Mouse (Mus musculus) ovary, postnatal 10 days (tissue): ENCODE measurements at regions not wholly inside any gene's neighbourhood (a gene's known extent, or its start where the extent isn't known, plus 50 kb on each side); places are given as distances from the start of the nearest gene placed in this dataset.

Experiments used
- DNase-seq: peaks from one replicate; pipeline ENCODE4 v3.0.0; 2022; ENCODE audit warnings: low spot score

DNA sequence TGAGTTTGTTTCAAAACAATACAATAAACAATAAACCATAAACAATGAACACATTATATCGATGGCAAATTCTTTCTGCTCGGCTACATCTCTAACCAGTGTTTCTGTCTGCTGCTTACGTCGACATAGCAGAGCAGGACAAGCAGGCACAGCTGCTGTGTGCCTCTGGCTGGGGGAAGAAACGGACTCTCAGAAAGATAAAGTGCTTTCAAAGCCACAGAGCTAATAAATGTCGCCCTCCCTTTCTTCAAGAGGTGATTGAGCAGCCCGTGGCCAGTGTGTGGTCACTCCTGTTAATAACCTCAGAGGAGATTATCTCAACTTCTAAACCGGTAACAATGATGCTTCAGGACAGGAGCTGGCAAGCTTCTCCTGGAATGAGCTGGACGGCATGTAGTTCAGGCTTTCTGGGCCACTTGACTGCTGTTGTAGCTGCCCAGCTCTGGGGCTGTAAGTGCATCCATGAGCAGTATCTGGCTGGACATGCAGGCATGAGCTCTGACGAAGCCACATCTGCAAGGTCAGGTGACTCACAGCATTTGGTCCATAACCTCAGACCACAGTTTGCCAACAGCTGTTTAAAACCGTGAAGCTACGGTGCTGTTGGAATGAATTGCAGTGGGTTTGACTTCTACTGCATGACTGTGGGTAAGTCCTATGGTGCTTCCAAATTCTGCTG lies 55.6 kb downstream of the Evx1 start:
- no peak for DNase-seq

DNA sequence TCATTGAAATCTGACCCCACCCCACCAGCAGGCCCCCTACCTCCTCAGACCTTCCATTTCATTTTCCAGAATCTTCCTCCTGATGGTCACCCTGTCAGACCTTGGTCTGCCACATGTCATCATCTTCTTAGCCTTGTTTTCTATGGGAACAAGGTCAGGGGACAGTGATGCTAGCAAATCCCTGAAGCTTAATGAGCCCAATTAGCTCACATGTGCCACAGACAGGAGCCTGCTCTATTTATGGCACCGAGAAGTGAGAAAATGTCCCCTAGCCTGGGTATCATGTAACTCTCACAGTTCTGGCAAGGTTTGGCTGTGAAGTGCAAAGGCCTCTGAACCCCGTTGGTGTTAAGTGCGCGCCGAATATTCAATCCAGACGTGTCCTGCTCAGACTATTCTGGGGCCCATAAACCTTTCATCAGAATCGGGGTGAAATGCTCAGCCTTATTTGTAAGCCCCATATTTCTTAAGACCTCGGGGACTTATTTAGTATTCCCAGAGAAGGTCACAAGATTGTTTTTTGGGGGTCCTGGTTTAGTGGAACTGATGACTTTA lies 57.6 kb downstream of the Evx1 start:
- DNase-seq: no peak

DNA sequence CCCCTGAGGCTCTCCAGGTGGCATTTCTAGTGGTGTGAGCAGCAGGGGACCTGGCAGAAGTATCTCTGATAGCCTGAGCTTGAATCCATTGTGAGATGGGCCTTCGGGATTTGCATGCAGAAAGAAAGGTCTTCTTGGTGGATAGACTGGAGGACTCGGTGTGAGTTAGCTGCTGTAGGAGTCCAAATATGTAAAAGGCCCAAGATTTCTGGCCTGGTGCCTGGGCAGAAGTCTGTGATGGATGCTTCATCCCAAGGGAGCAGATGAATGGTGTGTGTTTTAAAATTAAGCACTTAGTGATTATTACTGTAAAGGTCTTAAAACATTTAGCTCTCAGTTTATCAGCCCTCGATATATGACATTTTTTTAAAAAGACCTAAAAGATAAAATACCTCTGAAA lies 65.8 kb downstream of the Evx1 start:
- DNase-seq: no peak

DNA sequence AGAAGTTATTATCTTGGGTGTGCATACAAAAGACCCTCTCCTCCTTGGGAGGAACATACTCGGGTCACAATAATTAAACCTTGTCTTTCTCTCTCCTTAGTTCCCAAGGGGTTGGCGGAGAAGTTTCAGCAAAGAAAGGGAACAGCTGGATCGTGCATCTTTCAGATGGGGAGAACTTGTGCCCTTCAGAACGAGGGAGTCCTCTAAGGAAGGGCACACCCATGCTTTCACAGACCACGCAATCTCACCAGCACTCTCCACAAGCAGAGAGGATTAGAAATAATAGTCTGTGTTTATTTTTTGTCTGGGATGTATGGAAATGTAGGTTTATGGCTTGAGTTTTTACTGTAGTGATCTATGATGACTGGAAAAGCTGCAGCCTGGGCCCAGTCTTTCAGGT lies 66.3 kb downstream of the Evx1 start:
- DNase-seq: no peak

DNA sequence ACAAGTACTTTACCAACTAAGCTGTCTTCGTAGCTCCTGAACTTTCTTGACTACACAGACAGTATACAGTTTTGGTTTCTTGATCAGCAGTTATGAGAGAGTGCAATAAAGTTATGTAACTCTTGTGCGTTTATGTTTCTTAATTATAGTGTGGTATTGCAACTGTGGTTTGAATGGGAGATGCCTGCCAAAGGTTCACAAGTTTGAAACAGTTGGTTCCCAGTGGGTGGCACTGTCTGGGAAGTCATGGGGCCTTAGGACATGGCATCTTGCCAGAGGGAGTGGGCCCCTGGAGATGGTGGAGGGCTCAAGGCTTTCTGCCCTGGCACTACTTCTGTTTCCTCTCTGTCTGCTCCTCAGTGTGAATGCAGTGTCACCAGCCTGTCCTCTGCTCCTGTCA lies 71.7 kb downstream of the Evx1 start:
- no peak for DNase-seq

DNA sequence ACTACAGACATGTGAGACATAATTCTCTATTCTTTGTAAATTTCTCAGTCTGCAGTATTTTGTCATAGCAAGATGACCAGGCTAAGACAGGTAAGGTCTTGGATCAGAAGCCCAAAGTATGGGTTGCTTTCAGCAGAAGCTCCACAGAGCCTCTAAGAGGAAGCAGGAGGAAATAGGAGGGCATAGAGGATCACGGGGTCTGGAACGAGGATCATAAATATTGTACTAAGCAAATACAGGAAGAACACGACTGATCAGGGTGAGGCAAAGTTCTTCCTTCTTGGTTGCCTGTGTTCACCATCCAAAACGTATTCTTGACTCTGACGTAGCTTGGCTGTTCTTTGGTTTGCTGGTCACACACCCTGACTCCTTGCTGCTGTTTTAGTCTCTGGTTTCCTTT lies 88.1 kb downstream of the Evx1 start:
- no peak for DNase-seq

DNA sequence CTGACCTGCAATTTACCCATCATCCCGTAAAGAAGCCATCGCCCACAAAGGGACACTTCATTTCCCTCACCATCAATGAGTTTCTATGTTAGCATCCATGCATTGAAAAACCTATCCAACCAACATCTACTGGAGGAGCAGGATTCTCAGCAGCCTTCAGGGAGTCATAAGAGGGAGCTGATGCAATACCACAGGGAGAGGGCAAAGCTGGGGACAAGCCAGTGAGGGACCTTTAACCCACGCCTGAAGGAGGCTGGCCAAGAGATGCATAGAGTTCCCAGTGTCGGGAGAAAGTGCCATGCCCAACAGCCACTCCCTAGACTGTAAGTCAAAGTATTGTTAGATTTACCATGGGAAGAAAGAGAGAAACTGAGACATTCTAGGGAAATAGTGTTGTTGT lies 96.7 kb downstream of the Evx1 start:
- no peak for DNase-seq

DNA sequence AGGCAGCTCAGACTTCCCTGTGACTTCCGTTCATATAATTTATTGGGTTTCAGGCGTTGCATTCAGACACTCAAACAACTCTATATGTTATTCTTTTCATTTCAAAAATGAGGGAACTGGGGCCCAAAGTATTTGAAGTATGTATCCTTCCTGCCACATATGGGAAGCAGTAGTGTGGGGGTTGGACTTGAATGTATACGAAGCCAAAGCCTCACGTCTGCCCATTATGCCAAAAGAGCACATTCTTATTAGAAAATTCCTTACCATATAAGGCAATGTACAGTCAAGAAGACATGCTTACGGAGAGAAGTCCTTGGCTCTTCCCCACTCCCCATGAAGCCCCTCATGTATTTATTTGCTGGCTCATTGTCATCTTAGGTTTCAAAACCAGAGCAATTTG lies 97.4 kb downstream of the Evx1 start:
- no peak for DNase-seq

DNA sequence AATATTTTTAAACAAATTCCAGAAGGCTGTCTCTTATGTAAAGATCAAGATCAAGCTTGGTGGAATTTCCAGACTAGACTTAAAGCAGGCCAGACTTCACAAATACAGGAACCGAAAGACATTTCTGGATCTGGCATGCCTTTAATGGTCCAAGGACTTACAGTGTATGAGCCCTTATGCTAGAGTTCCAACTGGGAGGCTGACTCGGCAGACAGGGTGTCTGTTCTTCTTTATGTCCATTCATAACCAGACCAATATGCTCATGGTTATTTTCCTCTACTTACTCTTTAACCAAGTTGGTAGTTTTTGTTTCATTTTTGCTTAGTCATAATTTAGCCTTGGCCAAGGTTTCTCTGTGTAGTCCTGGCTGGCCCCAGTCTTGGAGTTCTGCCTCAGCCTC lies 98.0 kb downstream of the Evx1 start:
- no peak for DNase-seq

DNA sequence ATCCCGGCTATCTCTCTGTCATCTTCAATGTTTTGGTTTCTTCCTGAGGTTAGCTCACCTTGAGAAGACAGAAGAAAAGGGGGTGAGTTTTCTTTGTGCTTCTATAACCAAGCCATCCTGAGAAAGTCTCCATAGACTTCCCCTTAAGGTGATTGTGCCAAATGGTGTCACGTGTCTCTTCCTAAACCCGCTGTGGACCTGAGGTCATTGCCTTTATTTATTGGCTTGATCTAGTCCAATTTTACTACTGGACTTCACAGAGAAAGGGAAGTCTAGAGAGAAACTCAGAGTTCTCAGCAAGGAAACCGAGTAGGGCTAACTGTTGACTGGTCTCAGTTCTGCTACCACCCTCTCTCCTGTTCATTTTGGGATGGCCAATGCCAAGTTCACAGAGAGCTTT lies 100.3 kb downstream of the Evx1 start:
- no peak for DNase-seq

DNA sequence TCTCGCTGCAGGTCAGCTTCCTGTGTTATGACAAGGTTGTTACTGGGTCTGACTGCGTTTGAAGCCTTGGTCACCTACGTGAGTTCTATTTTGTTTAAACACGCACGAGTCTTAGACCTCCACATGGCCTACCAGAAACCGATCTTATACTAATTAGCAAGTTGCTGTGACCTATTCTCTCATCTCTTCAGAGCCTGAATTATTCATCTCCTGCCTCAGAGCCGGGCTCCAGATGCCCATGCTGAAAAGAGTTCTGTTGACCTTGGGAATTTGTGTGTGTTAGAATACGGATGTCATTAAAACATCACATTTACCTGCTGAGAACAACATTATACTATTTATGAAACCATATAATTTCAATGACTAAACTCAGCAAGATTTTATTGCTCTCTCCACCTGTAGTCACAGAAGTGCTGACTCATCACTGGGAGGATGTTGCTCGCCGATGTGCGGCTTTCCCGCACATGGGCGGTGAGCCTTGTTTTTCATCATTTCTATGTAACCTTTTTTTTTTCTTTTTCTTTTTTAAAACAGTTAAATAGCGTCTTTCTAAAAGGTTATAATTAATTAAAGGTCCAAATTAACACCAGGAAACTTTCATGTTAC lies 102.1 kb downstream of the Evx1 start:
- no peak for DNase-seq

DNA sequence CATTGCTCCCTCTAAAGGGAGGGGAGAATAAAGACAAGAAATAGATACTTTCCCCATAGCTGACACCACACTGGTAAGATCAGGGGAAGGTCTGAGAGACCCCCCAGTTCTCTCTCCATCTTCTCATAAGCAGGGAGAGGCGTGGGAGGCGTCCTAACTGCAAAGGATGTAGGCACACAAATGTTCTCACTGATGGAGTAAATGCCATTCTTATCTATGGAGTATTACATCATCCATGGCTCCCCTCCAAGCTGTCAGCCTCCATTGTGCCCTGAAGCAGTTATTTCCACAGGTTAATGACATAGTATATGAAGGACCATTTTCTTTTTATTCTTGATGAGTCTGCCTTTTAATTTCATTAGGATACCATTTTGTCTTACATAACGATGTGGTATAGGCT lies 103.2 kb downstream of the Evx1 start:
- DNase-seq: no peak

DNA sequence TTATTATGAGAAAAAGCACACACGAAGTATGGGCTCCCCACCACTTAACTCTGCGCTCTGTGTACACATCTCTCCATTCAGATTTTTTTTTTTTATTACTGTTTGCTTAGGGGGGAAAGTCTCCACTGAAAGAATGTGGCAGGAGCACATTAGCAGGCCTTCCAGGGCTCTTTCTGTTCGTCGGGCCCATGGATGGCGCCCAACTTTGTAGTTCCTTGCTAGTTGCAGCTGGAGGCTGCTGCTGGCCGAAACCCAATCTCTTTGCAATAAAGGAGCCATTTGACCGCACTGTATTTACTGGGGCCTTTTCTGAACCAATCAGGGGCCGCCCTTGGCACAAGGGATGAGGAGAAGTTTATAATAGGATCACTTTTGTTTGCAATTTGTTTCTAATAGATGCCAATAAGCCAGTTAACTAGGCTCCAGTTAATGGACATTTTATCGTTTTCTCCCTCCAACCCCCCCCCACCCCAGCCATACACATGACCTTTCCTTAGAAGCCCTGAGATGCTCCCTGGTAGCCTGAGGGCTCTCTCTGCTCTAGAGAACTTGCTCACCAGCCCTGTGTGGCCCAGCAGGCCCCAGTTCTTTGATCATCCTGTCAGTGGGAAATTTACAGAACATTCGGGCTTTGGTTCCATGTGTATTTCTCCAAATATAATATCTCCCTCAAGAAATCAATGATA lies 104.3 kb downstream of the Evx1 start:
- no peak for DNase-seq

DNA sequence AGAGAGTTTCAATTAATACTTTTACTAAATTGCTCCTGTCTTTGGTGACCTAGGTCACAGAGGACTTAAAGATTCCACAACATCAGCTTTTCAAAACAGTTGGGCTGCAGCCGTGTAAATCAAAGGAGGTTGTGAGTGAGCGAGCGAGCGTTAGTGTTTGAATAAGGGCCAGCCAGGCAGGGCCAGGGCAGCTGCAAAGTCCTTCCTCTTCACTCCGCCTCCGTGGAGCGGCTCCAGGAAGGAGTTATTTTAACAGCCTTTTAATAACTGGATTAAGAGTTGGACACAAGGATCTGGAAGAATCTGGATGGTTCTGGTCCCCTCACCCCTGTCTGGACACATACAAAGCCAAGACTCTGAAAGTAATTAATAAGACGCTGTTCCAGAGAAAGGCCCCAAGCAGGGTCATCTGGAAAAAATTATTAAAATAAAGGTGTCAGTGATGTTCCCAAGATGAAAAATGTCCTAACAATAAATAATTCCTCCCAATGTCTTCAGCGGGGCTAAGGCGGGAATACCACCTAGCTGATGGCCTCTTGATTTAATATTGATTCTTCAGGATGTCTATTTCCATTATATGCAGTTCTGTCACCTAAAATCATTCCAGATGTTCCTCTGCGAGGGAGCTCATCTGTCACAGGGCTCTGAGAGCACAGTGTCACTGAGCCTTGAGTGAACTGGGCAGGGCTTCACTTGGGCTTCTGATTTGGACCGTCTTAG lies 105.3 kb downstream of the Evx1 start:
- DNase-seq: peak; percentile 24

DNA sequence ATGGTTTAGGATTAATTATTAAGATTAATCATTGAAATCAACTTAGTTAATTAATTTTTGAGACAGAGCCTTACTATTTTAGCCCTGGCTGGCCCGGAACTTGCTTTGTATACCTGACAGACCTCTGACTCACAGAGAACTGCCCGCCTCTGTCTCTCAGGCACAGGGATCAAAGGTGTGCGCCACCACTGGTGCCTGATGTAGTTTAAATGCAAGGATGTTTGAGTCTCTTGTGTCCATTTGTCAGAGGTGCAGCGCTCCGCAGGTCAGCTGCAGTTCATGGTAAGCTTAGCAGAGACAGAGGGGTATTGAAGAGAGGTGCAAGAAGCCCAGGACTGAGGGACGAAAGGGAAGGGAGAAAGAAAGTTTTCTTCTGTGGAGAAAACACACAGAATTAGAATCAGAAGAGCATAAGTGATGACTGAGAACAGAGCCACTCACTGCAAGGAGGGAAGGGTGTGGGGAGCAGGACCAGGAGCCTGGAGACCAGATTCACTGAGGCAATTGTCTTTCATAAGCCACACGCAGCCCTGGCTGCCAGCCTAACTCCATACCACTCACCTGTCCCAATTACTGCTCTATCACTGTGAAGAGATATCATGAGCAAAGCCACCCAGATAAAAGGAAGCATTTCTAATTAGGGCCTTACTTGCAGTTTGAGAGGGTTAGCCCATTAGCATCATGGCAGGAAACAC lies 107.1 kb downstream of the Evx1 start:
- no peak for DNase-seq

DNA sequence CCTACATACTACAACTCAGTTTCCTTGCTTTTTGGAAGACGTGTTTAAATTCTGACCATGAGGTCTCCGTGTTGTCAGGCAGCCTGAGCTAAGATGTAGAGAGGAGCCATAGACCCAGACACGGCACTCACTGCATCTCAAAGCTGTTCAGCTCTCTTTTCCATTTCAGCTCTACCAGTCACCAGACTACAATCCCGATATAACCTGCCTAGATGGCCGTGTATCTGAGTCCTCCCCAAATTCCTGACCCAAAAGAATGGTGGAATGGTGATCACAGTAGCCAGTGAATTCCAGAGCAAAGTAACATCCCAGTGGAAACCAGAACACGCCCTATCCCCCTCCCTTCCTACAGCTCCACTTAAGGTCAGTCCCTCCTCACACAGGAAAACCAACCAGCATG lies 108.5 kb downstream of the Evx1 start:
- DNase-seq: no peak

DNA sequence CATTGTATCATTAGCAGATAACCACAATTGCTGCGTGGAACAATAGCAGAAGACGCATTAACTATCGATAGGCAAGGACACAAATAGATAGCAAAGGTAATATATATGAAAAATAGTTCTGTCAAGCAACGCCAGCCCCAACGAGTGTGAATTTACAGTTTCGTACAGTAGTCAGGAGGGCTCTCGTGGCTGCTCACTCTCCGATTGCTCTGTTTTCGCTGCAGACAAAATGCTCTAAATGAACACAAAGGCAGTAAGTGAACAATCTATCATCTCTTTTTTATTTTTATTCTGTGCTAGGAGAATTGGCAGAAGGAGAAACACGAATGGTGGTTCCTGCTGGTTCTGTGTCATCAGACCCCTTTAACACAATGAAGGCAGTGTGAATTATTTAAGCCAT lies 109.4 kb downstream of the Evx1 start:
- DNase-seq: no peak

DNA sequence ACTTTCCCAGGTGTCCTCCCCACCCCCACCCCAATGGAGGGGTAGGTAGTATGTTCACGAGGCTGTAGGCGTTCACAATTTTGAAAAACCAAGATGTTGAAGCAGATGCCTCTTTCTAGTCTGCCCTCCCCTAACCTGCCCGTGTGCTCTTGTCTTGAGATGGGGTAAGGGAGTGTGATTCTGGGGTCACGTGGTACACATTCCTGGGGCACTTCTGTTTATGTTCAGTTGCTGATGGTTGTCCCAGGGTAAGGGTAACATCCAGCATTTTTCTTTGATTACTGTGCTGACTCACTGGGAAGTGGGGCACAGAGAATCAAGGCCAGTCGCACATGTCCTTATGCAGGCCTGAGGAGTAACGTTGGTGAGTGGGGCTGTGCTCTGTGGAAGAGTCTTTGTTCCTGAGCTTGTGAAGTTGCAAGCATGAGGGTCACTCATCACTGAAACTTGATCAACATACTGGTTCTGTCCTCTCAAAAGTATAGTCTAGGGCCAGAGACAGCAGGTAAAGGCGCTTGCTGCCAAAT lies 110.3 kb downstream of the Evx1 start:
- DNase-seq: no peak

DNA sequence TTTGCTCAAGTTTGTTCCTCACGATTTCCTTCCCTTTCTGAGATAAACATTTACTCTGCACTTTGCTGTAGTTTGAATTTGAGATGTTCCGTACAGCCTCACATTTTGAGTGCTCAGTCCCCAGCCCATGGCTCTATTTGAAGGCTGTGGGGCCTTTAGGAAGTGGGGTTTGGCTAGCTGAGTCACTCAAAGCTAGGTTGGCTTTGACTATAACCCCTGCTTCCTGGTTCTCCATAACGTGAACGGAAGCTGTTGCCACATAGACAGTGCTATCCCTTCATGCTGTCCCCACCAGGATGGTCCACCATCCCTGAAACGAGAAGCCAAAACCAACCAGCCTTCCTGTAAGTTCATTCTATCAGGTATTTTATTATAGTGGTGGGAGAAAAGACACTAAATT lies 111.1 kb downstream of the Evx1 start:
- no peak for DNase-seq

DNA sequence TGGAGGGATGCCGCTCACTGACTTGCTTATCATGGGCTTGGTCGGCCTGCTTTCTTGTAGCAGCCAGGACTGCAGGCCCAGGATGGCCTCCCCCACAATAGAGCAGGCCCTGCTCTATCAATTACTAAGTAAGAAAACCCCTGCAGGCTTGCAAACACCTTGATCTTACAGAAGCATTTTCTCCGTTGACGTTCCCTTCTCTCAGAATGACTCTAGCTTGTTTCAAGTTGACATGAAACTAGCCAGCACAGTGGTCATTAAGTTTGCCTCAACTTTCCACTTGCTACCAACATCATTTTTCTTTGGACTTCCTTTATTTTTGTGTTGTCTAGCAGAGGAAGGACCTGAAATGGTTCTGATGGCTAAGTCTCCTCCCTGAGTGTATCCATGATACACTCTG lies 111.8 kb downstream of the Evx1 start:
- no peak for DNase-seq

DNA sequence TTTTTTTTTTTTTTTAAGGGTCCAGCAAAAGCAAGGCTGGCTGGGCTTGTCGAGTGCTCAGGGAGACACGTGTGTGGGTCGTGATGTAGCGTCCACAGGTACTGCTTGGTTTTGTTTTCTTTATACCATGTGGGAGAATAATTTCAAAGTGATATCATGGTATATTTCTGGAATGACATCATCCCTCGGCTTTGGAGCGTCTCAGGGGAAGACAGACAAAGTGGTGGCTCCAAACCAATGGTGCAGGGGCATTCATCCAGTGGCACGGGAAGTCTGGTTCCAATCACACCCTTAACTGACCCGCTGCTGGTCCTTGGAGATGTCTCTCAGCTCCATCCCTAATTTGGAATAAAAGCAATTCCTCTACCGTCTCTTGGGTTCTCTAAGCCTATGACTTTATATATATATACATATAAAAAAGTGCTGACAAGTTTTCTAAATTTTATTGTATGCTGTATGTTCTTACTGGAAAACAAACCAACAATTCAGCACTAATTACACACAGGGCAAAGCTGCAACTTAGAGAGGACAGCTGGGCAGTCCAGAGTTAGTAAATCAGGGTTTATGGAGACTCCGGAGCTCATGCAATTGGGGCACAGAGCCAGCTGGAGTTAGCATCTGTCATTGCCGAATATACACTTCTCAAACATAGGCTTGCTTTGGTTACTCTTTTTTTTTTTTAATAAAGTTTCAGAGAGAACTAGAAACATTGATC lies 115.3 kb downstream of the Evx1 start:
- no peak for DNase-seq
